Mouse (Mus musculus): ENCODE measurements around the gene Sypl.

Gene Sypl

GRCm38 (mm10) chr12:32953596-32954215, at the start of gene Sypl:
Gene Sypl (plus strand): TSS chr12:32953891.
- DNase-seq (ENCODE audit: low spot score in 2 of 2), result peak; percentile 97 to 98

- DNase-seq (ENCODE audit: low spot score in 2 of 2), result no peak
These were observed 44.0 kb upstream of the Sypl start for GRCm38 (mm10) chr12:32909686-32910085.

- peak; percentile 12 to 31 for DNase-seq (ENCODE audit: low spot score in 2 of 2)
These were observed 43.6 kb upstream of the Sypl start for GRCm38 (mm10) chr12:32910092-32910491.

- DNase-seq (ENCODE audit: low spot score in 2 of 2), result no peak
These were observed 43.0 kb upstream of the Sypl start for GRCm38 (mm10) chr12:32910560-32911194.

- DNase-seq (ENCODE audit: low spot score in 2 of 2), result no peak
These were observed 42.1 kb upstream of the Sypl start for GRCm38 (mm10) chr12:32911569-32911968.

- DNase-seq (ENCODE audit: low spot score in 2 of 2), result no peak
These were observed 40.9 kb upstream of the Sypl start for GRCm38 (mm10) chr12:32912772-32913171.

- no peak for DNase-seq (ENCODE audit: low spot score in 2 of 2)
These were observed 35.0 kb upstream of the Sypl start for GRCm38 (mm10) chr12:32918683-32919082.

GRCm38 (mm10) chr12:32919091-32919490, 34.6 kb upstream of the Sypl start:
- DNase-seq (ENCODE audit: low spot score in 2 of 2), result no peak

GRCm38 (mm10) chr12:32919527-32919926, 34.2 kb upstream of the Sypl start:
- no peak for DNase-seq (ENCODE audit: low spot score in 2 of 2)

- DNase-seq (ENCODE audit: low spot score in 2 of 2), result peak; percentile 48 to 58
These were observed 33.4 kb upstream of the Sypl start for GRCm38 (mm10) chr12:32920185-32920788.

GRCm38 (mm10) chr12:32921071-32921470, 32.6 kb upstream of the Sypl start:
- no peak for DNase-seq (ENCODE audit: low spot score in 2 of 2)

- DNase-seq (ENCODE audit: low spot score in 2 of 2), result no peak
These were observed 32.1 kb upstream of the Sypl start for GRCm38 (mm10) chr12:32921532-32922131.

- DNase-seq (ENCODE audit: low spot score in 2 of 2), result no peak
These were observed 29.4 kb upstream of the Sypl start for GRCm38 (mm10) chr12:32924245-32924644.

- DNase-seq (ENCODE audit: low spot score in 2 of 2), result no peak
These were observed 27.1 kb upstream of the Sypl start for GRCm38 (mm10) chr12:32926331-32927172.

- DNase-seq (ENCODE audit: low spot score in 2 of 2), result no peak
These were observed 26.4 kb upstream of the Sypl start for GRCm38 (mm10) chr12:32927231-32927835.

- no peak for DNase-seq (ENCODE audit: low spot score in 2 of 2)
These were observed 25.5 kb upstream of the Sypl start for GRCm38 (mm10) chr12:32928180-32928579.

GRCm38 (mm10) chr12:32929831-32930513, 23.7 kb upstream of the Sypl start:
- DNase-seq (ENCODE audit: low spot score in 2 of 2), result no peak

GRCm38 (mm10) chr12:32930566-32930965, 23.1 kb upstream of the Sypl start:
- DNase-seq (ENCODE audit: low spot score in 2 of 2), result no peak

GRCm38 (mm10) chr12:32936246-32936946, 17.3 kb upstream of the Sypl start:
- no peak for DNase-seq (ENCODE audit: low spot score in 2 of 2)

- no peak for DNase-seq (ENCODE audit: low spot score in 2 of 2)
These were observed 12.6 kb upstream of the Sypl start for GRCm38 (mm10) chr12:32941141-32941540.
